Mouse (Mus musculus) skeletal muscle tissue, adult 2 months (tissue): Measurements from ENCODE around the gene Tmem52b.
A peak's percentile ranks its signal among the peaks of the same experiment; 100 is the strongest.
"Not testable (repeated sequence)": the region's sequence is repeated elsewhere in the genome, so short reads cannot be mapped to it uniquely, and the experiment has no call there.

Experiments used
- DNase-seq: peaks from one replicate; pipeline ENCODE4 v3.0.0-alpha.2; 2012; ENCODE audit warnings: low read depth, low spot score

Tmem52b gene

GRCm38 (mm10) chr6:129512367-129512766 lies at the start of gene Tmem52b:
Gene Tmem52b, plus strand, starts transcription at chr6:129512555.
- DNase-seq: no peak

DNA sequence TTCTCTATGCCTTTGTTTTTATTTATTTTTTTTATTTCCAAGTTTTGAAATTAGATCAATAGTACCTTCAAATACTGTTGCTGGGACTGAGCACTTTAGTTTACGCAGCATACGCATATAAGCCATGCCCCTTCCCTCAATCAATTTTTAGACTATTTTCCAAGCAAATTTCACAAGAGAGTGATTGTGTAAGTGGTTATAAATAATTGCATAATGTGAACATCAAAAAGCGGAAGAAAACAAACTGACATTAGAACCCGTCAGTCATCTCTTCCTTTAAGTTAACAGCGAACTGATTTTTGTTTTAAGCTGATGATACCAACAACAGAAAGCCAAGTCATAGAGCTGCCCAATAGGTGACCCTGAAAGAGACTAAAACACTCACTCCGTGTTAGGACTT lies 41.0 kb upstream of the Tmem52b start:
- DNase-seq: no peak

DNA sequence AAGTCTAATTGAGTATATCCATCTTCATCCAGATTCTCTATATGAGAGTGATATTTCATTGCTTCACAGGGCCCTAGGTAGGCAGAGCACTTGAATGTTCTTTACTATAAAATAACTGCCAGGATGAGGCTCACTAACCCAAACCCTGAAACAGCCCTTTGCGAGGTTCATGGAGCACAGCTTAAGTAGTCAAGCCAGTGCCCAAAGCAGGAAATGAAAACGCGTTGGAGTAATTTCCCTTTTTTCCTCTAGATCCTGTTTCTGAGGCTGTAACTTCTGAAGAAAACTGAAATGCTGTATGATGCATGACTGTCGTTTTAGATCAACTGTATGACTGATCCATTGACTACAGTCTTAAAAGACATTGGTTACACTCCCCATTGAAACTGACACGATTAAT lies 39.7 kb upstream of the Tmem52b start:
- DNase-seq: no peak

DNA sequence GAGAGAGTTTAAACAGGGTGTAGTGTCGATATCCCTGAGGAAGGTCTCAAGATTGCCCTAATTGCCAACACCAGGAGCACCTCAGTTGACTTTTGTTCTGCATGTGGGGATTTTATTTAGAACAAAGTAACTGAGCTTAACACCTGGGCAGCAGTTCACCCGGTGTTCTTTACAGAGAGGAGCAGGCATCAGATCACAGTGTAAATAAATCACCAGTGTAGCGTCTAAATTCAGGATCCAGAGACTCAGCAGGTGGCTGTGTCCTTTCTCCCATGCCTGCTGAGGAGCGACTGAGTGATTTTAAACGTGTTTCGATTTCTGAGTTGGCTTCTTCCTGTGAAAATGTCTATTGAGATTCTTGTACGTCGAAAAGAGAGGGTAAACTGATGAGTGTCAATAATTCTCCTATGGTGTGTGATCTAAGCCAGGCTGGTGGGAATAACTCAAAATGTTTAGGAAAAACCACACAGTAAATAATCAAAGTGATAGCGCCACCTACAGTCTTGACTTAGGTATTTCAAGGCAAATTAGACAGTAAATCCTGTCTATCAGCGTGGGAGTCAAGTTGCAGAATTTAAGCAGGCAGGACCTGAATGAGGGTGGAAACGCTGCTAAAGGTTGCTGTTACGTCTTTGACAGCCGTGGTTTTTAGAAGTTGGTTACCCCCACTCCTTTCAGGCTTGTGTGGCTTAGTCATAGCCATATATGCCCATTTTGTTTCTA lies 35.8 kb upstream of the Tmem52b start:
- peak; percentile 12 for DNase-seq

- no peak for DNase-seq
Observed at GRCm38 (mm10) chr6:129480089-129480958, 32.0 kb upstream of the Tmem52b start.

- DNase-seq: no peak
Observed at GRCm38 (mm10) chr6:129494924-129495323, 17.4 kb upstream of the Tmem52b start.

GRCm38 (mm10) chr6:129497345-129498218 lies 14.8 kb upstream of the Tmem52b start:
- DNase-seq: no peak

GRCm38 (mm10) chr6:129499516-129499915 lies 12.8 kb upstream of the Tmem52b start:
- not testable (repeated sequence) for DNase-seq

- DNase-seq: no peak
Observed at GRCm38 (mm10) chr6:129503471-129503870, 8.9 kb upstream of the Tmem52b start.

GRCm38 (mm10) chr6:129507024-129507423 lies 5.3 kb upstream of the Tmem52b start, which contains the start of gene Olr1:
Gene Olr1, minus strand, starts transcription at chr6:129507165.
- DNase-seq: no peak

DNA sequence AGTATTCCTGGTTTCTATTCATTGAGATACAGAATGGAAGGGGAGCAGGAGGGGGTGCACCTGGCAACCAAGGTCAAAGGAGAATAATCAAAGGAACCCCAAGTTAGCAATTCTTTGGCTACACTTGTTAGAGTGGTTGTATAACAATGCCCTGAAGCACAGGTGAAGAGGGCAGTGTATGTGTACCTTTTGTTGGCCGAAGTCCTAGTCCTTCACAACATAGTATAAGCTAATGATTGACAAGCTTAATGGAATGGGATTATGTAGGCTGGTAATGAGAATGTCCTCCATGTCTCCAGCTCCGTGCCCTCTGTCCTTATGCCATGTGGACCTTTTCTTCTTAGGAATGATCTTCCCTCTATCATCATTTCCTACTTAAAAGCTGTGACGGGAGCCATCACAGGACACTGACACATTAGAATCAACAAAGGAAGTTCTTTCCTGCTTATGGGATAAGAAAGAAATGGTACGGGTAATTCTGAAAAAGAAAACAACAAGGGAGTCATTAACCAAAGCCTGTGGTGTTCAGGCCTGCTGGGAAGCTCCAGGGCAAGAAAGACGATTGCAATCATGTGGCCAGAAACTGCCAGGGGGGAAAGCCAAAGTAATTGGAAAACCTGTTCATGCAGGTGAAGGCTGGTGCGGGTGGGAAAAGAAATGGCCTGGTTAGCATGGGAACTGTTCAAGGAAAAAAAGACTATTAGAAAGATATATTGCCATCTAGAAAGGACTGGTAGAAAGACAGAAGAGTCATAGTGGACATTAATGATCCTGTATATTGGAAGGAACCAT lies 2.0 kb upstream of the Tmem52b start:
- DNase-seq: no peak

DNA sequence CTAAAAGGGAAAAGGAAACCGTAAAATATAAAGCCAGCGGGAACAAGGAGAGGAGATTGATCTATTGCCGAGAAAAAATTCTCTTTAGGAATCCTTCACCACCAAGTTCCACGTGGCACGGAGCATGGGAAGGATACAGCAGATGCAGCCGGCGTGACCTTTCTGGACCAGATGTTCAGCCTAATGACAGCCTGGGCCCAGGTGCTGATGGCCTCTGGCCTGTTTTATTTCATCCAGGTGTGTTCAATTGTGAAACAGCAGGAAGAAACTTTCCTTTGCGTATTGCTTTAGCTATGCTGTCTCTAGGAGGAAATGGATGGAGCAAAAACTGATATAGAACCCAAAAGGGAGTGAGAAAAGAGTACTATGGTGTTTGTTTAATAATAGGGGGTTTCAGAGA lies 513 bp downstream of the Tmem52b start:
- DNase-seq: no peak

- no peak for DNase-seq
Observed at GRCm38 (mm10) chr6:129513409-129513808, 1.1 kb downstream of the Tmem52b start.

DNA sequence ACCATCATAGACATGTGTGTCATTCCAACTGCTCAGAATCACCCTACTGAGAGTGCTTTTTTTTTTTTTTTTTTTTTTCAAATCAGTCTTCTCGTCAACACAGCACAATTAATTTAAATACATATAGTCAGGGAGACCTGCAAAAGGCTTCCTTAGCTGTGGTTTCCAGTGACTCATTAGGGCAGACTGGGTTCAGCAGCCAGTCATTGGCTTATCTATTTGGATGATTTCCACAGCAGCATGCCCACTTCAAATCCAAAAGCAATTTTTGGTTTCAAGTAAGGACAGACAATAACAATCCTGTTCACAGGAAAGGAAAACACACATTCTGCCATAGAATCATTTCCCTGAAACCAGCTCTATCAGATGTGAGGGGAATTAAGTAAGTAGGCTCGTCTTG lies 2.0 kb downstream of the Tmem52b start:
- DNase-seq: no peak

DNA sequence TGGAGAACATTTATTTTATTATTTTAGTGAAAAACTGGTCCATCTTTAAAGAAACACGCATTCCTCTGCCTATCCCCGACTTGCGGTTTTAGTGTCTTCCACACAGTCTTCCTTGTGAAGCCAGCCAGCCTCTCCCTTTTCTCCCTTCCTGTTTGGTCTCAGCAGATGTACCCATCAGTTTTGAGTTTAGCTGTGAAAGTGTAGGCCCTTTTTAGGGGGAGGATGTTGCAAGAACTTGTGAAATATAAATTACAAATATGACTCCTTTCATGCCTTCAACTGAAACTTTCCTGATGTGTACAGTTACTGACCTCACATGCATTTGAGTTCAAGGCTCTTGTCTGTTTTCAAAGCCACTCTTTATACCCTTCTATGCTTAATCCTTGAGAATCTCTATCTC lies 2.7 kb downstream of the Tmem52b start:
- no peak for DNase-seq

GRCm38 (mm10) chr6:129516388-129516787 lies 4.0 kb downstream of the Tmem52b start:
- DNase-seq: no peak

GRCm38 (mm10) chr6:129517752-129518408 lies 5.5 kb downstream of the Tmem52b start:
- DNase-seq: no peak

GRCm38 (mm10) chr6:129526069-129526468 lies 13.7 kb downstream of the Tmem52b start:
- no peak for DNase-seq

DNA sequence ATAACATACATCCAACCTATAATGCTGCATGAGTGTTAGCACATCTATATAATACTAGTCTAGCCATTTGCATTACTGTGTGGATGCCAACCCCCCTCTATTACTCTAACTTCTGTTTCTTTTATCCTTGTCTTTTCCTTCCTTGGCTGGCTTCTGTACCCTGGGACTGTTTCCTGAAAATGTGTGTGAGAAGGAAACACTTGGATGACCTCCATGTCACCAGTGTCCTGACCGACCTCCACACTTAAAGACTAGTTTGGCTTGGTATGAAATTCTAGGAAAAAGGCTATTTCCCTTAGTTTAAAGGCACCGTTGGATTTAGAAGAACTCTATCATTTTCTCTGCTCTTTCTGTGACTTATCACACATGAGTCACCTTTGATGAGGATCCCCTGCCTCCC lies 15.1 kb downstream of the Tmem52b start:
- no peak for DNase-seq

GRCm38 (mm10) chr6:129529605-129530004 lies 17.2 kb downstream of the Tmem52b start:
- DNase-seq: no peak
